Mouse (Mus musculus) kidney, embryonic 15.5 days (tissue): ENCODE results near the gene Slc7a8. TPM values are rescaled to one million over a fixed set of nuclear protein-coding genes. Genes with fewer than 3 reads are reported as not detected.

Source experiments
- ATAC-seq: fragments of 200-750 bp; cut with Nextera tagmentation; replicated peaks from 2 replicates; pipeline ENCODE4 v1.8.0; 2017; ENCODE audit warnings: moderate TSS enrichment; ENCODE audit not compliant: low FRiP score
- H3K27ac ChIP-seq: fragments of 300-500 bp; sonication (generic); 2 replicates; pipeline ENCODE4 v1.5.1; 2015; ENCODE audit warnings: mild to moderate bottlenecking, inconsistent platforms
- H3K27me3 ChIP-seq: fragments of 300-500 bp; sonication (generic); 2 replicates; pipeline ENCODE4 v1.6.1; 2015; ENCODE audit warnings: inconsistent platforms
- H3K36me3 ChIP-seq: fragments of 300-500 bp; sonication (generic); 2 replicates; pipeline ENCODE4 v1.6.1; 2015; ENCODE audit warnings: inconsistent platforms
- H3K4me1 ChIP-seq: fragments of 300-500 bp; sonication (generic); 2 replicates; pipeline ENCODE4 v1.6.1; 2015; ENCODE audit warnings: inconsistent platforms
- H3K4me2 ChIP-seq: fragments of 300-500 bp; sonication (generic); 2 replicates; pipeline ENCODE4 v1.6.1; 2015; ENCODE audit warnings: moderate library complexity, mild to moderate bottlenecking, inconsistent platforms
- H3K4me3 ChIP-seq: fragments of 300-500 bp; sonication (generic); replicated peaks from 2 replicates; pipeline ENCODE4 v1.5.1; 2015; ENCODE audit warnings: mild to moderate bottlenecking, inconsistent platforms
- H3K9ac ChIP-seq: fragments of 300-500 bp; sonication (generic); 2 replicates; pipeline ENCODE4 v1.6.1; 2015; ENCODE audit warnings: mild to moderate bottlenecking, inconsistent platforms
- H3K9me3 ChIP-seq: fragments of 300-500 bp; sonication (generic); replicated peaks from 2 replicates; pipeline ENCODE4 v1.6.1; 2016; ENCODE audit warnings: inconsistent platforms
- WGBS: fragments of 180-500 bp; shearing (Covaris S2); methylation state at CpG from one replicate; pipeline ENCODE4 v1.1.7; 2015; ENCODE audit warnings: mixed read lengths; 5-methylcytosine and 5-hydroxymethylcytosine counted together
- polyA plus RNA-seq: library from polyadenylated mRNA; unstranded; fragments of >200 nt; fragmentation: Nextera tagmentation; extraction: Ambion mirVana; gene quantifications from 2 replicates; pipeline ENCODE4 v1.2.1, GENCODE M21; 2015

The Slc7a8 gene
- 12.8 and 14.2 TPM in 2 replicates for polyA plus RNA-seq

DNA sequence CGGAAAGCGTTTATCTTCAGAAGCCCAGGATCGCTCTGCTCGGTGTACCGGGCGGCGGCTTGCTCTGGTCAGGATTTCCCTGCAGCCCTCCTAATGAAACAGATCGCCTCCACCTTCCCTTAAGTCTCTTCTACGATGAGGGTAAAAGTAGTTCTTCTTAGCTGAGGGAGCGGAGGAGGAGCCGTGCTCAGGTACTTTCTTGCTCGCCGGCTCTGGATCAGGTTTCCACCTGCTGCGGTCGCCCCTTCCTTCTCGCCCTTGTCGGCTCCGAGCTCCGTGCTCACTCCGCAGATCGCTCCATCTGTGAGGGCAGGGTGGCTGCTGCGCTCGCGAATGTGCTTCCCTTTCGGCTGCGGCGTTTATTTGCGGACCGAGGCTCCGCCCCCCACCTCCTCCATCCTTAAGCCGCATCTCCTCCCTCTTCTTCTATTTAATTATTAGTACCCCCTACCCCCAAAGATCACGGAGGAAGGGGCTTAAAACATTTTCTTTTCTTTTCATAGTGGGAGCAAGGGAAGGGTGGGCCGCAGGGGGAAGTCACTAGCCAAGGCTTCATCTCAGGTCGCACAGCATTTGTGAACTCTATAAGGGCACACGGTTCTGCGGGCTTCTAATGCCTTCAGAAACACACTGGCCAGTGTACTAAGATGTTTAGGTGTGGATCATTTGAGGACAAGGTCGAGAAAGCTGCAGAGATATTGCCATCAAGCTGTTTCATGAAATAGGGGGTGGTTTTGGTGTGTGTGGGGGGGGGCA is at the start of gene Slc7a8:
Gene Slc7a8, minus strand, starts transcription at position 337 of the 756 bp plus-strand sequence.
- Histone ChIP-seq H3K27ac (0 out of 2 replicates have a peak within 1 kb of the TSS, but pooled peaks have one; percentile 20), H3K9ac (peak within 1 kb of the TSS; percentile 30), H3K4me1 (peaks cover 18% of the 10 kb centered on the region), H3K36me3 (no peaks in the 10 kb centered on the region), H3K4me2 (peak within 1 kb of the TSS; percentile 81), H3K27me3 (peaks cover 28% of the 10 kb centered on the region), H3K4me3 (peak within 1 kb of the TSS; percentile 50), H3K9me3 (no peaks in the 10 kb centered on the region)
- peak; percentile 79 for ATAC-seq
- 2% methylated on average over 37 of the region's 37 CpGs for WGBS

DNA sequence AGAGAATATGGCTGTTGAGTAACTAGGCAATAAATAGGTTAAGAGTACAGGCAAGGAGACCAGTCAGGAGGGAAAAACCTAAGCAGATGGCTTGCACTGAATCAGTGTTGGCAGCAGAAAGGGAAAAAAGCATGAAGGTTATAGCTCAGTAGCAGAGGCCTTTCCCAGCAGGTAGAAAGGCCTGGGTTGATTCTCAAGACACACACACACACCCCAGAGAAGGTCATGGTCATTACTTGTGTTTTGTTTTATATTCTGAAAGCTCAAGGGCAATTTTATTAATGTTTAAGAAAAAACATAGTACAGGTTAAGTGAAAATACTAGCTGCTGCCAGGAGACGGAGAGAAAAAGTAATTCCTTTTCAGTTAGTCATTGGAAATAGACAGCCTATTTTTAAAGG is 42.0 kb upstream of the Slc7a8 start:
- Histone ChIP-seq H3K27ac (peak overlapping the region; percentile 51), H3K9me3 (no peaks in the 10 kb centered on the region), H3K9ac (no peak overlapping the region), H3K4me2 (no peak overlapping the region), H3K4me1 (peaks cover 10% of the 10 kb centered on the region), H3K27me3 (no peaks in the 10 kb centered on the region), H3K4me3 (no peak overlapping the region), H3K36me3 (no peaks in the 10 kb centered on the region)
- no peak for ATAC-seq
- WGBS = 70% methylated on average over 1 of the region's 1 CpGs

DNA sequence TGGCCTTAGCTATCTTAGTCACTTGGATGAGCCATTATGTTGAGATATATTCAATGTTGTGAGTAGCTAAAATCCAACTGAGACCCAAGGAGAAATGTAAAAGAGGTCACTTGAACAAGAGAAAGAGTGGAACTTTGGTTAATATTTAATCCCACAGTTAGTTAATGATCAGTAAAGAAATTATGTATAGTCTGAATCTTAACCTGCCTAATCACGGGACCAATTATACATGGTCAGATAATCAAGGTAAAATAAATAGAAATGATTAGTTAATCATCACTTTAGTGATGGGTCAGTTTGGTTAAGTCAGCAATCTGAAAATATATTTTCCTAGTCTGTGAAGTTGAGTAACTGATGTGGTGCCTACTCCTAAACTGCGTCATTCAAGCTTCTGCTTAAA is 40.6 kb upstream of the Slc7a8 start:
- ATAC-seq = no peak
- no peak overlapping the region for H3K9ac ChIP-seq
- H3K27me3 ChIP-seq = no peaks in the 10 kb centered on the region
- H3K27ac ChIP-seq = peak overlapping the region; percentile 62
- no peak overlapping the region for H3K4me2 ChIP-seq
- H3K9me3 ChIP-seq = no peaks in the 10 kb centered on the region
- WGBS = 75% methylated on average over 2 of the region's 2 CpGs
- H3K36me3 ChIP-seq = no peaks in the 10 kb centered on the region
- no peak overlapping the region for H3K4me3 ChIP-seq
- peaks cover 10% of the 10 kb centered on the region for H3K4me1 ChIP-seq

DNA sequence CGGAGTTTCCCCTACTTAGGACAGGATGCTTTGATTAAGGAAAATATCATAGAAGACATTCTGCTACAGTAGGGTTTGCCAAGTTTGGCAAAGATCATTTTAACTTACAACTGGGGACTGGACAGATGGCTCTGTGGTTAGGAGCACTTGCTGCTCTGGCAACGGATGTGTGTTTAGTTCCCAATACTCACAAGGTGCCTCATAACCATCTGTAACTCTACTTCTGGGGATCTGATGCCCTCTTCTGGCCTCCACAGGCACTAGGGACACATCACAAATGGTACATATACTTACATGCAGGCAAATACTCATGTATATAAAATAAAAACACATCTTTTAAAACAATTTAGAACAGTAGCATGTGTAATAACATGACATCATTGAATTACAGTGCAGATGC is 36.0 kb upstream of the Slc7a8 start:
- WGBS = 54% methylated on average over 2 of the region's 2 CpGs
- H3K36me3 ChIP-seq = no peaks in the 10 kb centered on the region
- H3K9me3 ChIP-seq = no peaks in the 10 kb centered on the region
- H3K27me3 ChIP-seq = no peaks in the 10 kb centered on the region
- H3K4me2 ChIP-seq = no peak overlapping the region
- no peak for ATAC-seq
- H3K27ac ChIP-seq = no peak overlapping the region
- no peak overlapping the region for H3K9ac ChIP-seq
- peaks cover 10% of the 10 kb centered on the region for H3K4me1 ChIP-seq
- H3K4me3 ChIP-seq = no peak overlapping the region

DNA sequence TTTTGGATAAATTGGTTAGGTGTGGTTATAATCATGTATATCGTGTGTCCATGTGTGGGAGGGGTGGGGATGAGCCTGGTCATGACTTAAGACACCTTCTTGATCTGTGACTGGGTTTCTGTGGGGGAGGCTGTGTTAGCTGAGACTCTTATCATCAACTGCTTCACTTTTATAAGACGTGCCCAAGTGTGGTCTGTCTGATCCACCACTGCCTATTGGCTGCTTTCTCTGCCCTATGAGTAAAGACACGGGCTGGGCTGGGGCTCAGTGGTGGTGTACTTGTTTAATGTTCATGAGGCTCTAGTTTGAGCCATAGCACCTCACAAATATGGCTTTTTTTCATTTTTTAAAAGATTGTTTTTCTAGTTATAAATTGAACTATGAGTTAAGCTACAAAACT is 34.0 kb upstream of the Slc7a8 start:
- no peak overlapping the region for H3K27ac ChIP-seq
- no peaks in the 10 kb centered on the region for H3K36me3 ChIP-seq
- H3K27me3 ChIP-seq = no peaks in the 10 kb centered on the region
- H3K4me1 ChIP-seq = no peaks in the 10 kb centered on the region
- no peak overlapping the region for H3K4me3 ChIP-seq
- no peaks in the 10 kb centered on the region for H3K9me3 ChIP-seq
- 47% methylated on average over 3 of the region's 3 CpGs for WGBS
- no peak overlapping the region for H3K9ac ChIP-seq
- no peak overlapping the region for H3K4me2 ChIP-seq
- ATAC-seq = no peak

DNA sequence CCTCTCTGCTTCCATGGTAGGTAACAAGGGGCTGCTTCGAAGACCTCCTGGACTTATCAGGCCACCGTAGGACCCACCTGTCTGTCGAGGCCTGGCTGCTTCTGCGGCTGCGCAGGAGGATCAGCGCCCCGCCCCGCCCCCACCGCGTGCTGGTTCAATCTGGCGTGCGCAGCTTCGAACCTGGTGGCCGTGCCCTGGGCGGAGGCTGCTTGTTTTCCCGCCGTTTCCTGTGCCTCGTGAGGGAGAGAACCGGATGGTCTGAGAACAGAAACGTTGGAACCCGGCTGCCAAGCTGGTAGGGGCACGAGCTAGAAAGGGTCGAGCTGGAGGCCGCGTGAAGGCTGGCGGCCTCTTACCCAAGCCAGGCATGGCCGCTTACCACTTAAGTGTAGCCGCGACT is 32.2 kb upstream of the Slc7a8 start, which contains the start of gene Rnf212b:
Gene Rnf212b, plus strand, starts transcription at position 151 of the 400 bp plus-strand sequence.
- Histone ChIP-seq H3K27ac (no peak within 1 kb of the TSS), H3K27me3 (no peaks in the 10 kb centered on the region), H3K4me1 (no peaks in the 10 kb centered on the region), H3K4me3 (no peak within 1 kb of the TSS), H3K36me3 (no peaks in the 10 kb centered on the region), H3K9me3 (no peaks in the 10 kb centered on the region), H3K9ac (no peak within 1 kb of the TSS), H3K4me2 (no peak within 1 kb of the TSS)
- 87% methylated on average over 29 of the region's 29 CpGs for WGBS
- no peak for ATAC-seq

DNA sequence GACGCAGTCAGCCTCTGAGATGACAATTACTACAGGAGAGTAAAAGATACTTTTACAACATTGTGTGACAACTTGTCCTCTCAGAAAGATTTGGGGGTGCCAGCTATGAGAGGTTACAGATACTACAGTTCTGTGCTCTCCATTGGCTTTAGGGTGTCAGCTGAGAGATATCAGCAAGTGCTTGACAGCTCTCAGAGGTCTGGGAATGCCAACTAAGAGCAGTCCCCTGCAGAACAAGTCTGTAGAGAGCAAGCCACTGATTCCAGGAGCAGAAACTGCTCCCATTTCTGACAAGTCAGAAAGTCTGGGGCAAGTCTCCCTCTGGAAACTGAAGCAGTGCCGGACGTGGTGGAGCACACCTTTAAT is 27.9 kb upstream of the Slc7a8 start:
- Histone ChIP-seq H3K4me1 (no peaks in the 10 kb centered on the region), H3K36me3 (no peaks in the 10 kb centered on the region), H3K9ac (no peak overlapping the region), H3K27me3 (no peaks in the 10 kb centered on the region), H3K4me2 (no peak overlapping the region), H3K4me3 (no peak overlapping the region), H3K9me3 (no peaks in the 10 kb centered on the region), H3K27ac (no peak overlapping the region)
- 89% methylated on average over 3 of the region's 3 CpGs for WGBS
- no peak for ATAC-seq

DNA sequence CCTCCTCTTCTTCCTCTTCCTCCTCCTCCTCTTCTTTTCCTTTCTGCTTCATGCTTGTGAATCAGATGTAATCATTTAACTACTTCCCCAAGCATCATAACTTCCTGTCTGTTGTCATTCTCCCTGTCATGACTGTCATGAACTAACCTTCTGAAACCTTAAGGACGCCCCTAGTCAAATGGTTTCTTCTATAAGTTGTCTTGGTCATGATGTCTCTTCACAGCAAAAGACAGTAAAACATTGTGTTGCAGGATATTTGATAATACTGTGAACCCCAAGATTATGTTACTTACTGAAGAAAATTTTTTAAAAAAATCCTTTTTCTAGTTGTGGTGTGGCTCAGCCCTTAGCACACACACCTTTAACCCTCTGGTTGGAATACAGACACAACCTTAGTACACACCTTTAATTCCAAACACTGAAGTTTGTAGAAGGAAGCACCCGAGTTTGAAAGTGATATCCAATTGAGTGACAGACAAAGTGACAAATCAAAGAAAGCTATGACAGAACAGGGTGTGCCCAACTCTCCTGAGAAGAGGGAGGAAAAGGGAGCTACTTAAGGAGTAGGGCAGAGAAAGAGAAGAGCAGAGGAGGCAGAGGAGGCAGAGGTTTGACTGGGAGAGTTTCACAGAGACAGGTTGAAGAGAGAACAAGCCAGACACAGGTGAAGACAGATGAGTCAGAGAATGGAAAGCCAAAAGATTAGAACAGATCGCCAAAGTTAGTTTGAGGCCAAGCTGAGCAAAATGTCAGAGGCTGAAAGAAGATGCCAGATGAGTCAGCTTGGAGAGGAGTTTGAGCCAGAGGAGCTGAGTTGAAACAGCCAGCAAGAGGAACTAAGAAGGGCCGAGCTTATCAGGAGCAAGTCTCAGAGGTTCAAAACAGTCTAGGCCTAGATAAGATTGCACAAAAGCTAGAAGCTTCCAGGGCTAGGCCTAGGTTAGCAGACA is 27.2 kb upstream of the Slc7a8 start:
- Histone ChIP-seq H3K4me1 (no peaks in the 10 kb centered on the region), H3K36me3 (no peaks in the 10 kb centered on the region), H3K4me2 (no peak overlapping the region), H3K9ac (no peak overlapping the region), H3K9me3 (no peaks in the 10 kb centered on the region), H3K27ac (no peak overlapping the region), H3K27me3 (no peaks in the 10 kb centered on the region), H3K4me3 (no peak overlapping the region)
- ATAC-seq = no peak
- 73% methylated on average over 4 of the region's 4 CpGs for WGBS

DNA sequence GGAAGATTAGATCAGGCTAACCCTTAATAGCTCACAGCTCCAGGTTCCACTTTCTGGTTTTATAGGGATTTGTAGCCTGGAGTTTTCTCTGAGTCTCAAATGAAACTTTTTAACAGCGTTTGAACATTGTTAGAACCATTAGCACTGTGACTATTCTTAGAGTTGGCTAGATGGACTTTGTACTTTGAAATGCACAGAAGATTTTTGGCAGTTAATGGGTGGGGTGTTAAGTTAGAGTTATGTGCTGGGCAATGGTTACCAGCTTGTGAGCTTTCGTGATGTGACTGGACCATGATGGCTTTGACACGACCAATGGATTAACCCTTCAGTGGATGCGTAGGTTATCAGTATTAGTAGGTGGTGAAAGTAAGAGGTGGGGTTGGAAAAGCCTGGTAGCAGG is 24.4 kb upstream of the Slc7a8 start:
- 70% methylated on average over 4 of the region's 4 CpGs for WGBS
- Histone ChIP-seq H3K9me3 (no peaks in the 10 kb centered on the region), H3K4me1 (no peaks in the 10 kb centered on the region), H3K4me3 (no peak overlapping the region), H3K27me3 (no peaks in the 10 kb centered on the region), H3K36me3 (no peaks in the 10 kb centered on the region), H3K27ac (no peak overlapping the region), H3K4me2 (no peak overlapping the region), H3K9ac (no peak overlapping the region)
- ATAC-seq = no peak

DNA sequence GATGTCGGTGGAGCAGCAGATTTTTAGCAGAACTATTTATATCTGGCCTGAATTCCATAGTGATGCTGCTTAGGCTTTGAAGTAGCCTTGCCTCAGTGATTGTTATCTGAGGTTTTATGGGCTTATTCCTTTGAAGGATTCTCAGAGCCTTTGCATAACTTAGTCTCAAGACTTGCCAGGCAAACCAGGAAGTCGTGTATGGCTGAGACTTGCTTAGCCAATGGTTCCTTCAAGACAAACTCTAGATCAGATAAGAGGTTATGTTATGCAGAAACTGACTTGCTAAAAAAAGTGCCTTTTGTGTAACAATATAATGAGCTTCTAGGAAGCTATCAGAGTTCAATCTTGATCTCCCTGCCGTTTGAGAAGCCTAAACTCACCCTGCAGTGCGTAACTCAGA is 20.7 kb upstream of the Slc7a8 start:
- 0 out of 2 replicates have a peak, but pooled peaks have one; percentile 12 for ATAC-seq
- 66% methylated on average over 4 of the region's 4 CpGs for WGBS
- no peak overlapping the region for H3K4me2 ChIP-seq
- H3K9ac ChIP-seq = no peak overlapping the region
- H3K36me3 ChIP-seq = no peaks in the 10 kb centered on the region
- no peaks in the 10 kb centered on the region for H3K4me1 ChIP-seq
- H3K9me3 ChIP-seq = no peaks in the 10 kb centered on the region
- no peak overlapping the region for H3K4me3 ChIP-seq
- H3K27me3 ChIP-seq = no peaks in the 10 kb centered on the region
- peak overlapping the region; percentile 27; the same call in 1 of the 2 replicates for H3K27ac ChIP-seq

DNA sequence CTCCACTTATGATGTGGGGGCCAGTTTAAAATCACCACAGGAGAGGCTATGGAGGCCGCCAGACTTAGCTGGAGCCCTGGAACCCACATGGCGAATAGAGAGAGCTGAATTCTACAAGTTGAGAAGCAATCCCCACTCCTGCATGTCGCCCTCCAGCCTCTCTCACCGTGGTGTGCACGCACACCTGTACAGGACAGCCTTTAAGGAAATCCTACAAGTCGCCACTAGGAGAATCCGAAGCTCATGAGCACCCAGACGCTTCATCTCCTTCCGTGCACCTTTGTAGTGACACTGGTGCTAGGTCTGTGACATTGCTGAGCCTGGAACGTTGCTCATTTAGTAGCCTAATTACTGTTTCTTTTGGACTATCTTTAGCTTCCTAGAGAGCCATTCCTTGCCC is 17.9 kb upstream of the Slc7a8 start:
- 59% methylated on average over 10 of the region's 10 CpGs for WGBS
- H3K4me1 ChIP-seq = no peaks in the 10 kb centered on the region

DNA sequence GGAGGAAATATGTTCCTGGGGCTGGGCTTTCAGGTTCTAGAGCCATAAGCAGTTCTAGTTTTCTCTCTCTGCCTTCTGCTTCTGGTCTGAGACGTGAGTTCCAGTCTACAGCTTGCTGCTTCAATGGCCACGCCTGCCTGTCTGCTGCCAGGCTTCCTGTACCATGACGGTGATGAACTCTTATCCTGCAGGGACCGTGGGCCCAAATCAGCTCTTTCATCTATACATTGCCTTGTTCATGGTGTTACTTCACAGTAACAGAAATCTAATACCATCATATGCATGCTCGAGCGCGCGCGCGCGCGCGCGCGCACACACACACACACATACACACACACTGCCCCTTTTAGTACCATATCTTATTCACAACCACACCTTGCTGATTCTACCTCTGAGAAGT is 15.0 kb upstream of the Slc7a8 start:
- Histone ChIP-seq H3K4me1 (no peaks in the 10 kb centered on the region), H3K27me3 (no peaks in the 10 kb centered on the region), H3K4me2 (no peak overlapping the region), H3K9me3 (no peaks in the 10 kb centered on the region), H3K9ac (no peak overlapping the region), H3K4me3 (no peak overlapping the region), H3K27ac (no peak overlapping the region), H3K36me3 (no peaks in the 10 kb centered on the region)
- no peak for ATAC-seq
- WGBS = 88% methylated on average over 15 of the region's 15 CpGs

More for the DNA sequence above, 17.9 kb upstream of the Slc7a8 start:
- H3K9ac ChIP-seq = no peak overlapping the region
- no peak overlapping the region for H3K27ac ChIP-seq
- H3K9me3 ChIP-seq = no peaks in the 10 kb centered on the region
- no peak for ATAC-seq
- H3K36me3 ChIP-seq = no peaks in the 10 kb centered on the region
- H3K4me2 ChIP-seq = no peak overlapping the region
- H3K4me3 ChIP-seq = no peak overlapping the region
- no peaks in the 10 kb centered on the region for H3K27me3 ChIP-seq
